Mouse (Mus musculus) heart, adult 2 months (tissue): Measurements from ENCODE around the gene Pomgnt2.

ENCODE experiments used
- CTCF ChIP-seq: fragments of 200-600 bp; IDR thresholded peaks from 2 replicates; pipeline ENCODE4 v1.8.1; 2022; ENCODE audit warnings: antibody characterized with exemption, mild to moderate bottlenecking, moderate library complexity
- EP300 ChIP-seq: fragments of 200-500 bp; IDR thresholded peaks from 2 replicates; pipeline ENCODE4 v1.6.1; 2011; ENCODE audit warnings: low read depth, low read length, control low read depth; ENCODE audit not compliant: insufficient read depth
- POLR2A ChIP-seq: fragments of 200-500 bp; IDR thresholded peaks from 2 replicates; pipeline ENCODE4 v1.6.1; 2011; ENCODE audit warnings: mild to moderate bottlenecking, low read depth, low read length, control low read depth; ENCODE audit not compliant: insufficient read depth

GRCm38 (mm10) chr9:121993047-121993446, 3.9 kb downstream of the Pomgnt2 start:
- TF ChIP-seq POLR2A (no peak), EP300 (no peak), CTCF (no peak)
